In genomic region chr1:90906357-90906756, GRCm38 (mm10) we compare ENCODE assay signal across 10 mouse cellular contexts. TPM values are rescaled to one million over a fixed set of nuclear protein-coding genes. Genes with fewer than 3 reads are reported as not detected.
DNase-seq lines count a peak whose midpoint lies in the region; ATAC-seq and TF ChIP-seq lines count a peak whose summit lies in the region.
"Had no signal": no experiment of that assay in that cellular context is flagged by ENCODE, and none has a peak within 500 bp of the region (broad histone marks: within the 10 kb centered on the region; RNA-seq: fewer than 3 reads in every experiment).

No protein-coding gene starts in this region.

- H3K4me2 ChIP-seq in liver, embryonic 14.5 days (ENCODE audit: low read depth): no peak overlapping the region
- H3K4me2 ChIP-seq: hindbrain, embryonic 15.5 days had no signal

- no peaks in the 10 kb centered on the region for H3K4me1 ChIP-seq in liver, embryonic 14.5 days (replicated peaks; ENCODE audit: control insufficient read depth in 2 of 2, insufficient read depth in 2 of 2, low read length in 1 of 2)
- H3K4me1 ChIP-seq: hindbrain, embryonic 15.5 days had no signal

- no peak for TF ChIP-seq EP300 in liver, embryonic 14.5 days (IDR thresholded peaks at IDR 0.05; ENCODE audit: low read depth)

- no peaks in the 10 kb centered on the region for H3K36me3 ChIP-seq in liver, embryonic 14.5 days (replicated peaks; ENCODE audit: control insufficient read depth, insufficient read depth, low read depth)
- H3K36me3 ChIP-seq: hindbrain, embryonic 15.5 days had no signal

- H3K9ac ChIP-seq in liver, embryonic 14.5 days (replicated peaks): no peak overlapping the region
- H3K9ac ChIP-seq: hindbrain, embryonic 15.5 days had no signal

- no peak overlapping the region for H3K4me3 ChIP-seq in liver, embryonic 14.5 days (ENCODE audit: insufficient read depth in 1 of 2, low read depth in 2 of 2, low read length in 2 of 2)
- H3K4me3 ChIP-seq: hindbrain, embryonic 15.5 days had no signal

- TF ChIP-seq CTCF in liver, embryonic 14.5 days (IDR thresholded peaks at IDR 0.05; ENCODE audit: low read depth): peak; percentile 81

- no peaks in the 10 kb centered on the region for H3K27me3 ChIP-seq in liver, embryonic 14.5 days (ENCODE audit: control insufficient read depth, insufficient read depth, low read length)
- H3K27me3 ChIP-seq: hindbrain, embryonic 15.5 days had no signal

- WGBS in liver, embryonic 14.5 days (ENCODE audit: insufficient replicate concordance): 5% methylated on average over 2 of the region's 2 CpGs

- ATAC-seq in cerebellum, adult (ENCODE audit: insufficient number of reproducible peaks, low FRiP score, low TSS enrichment): 0 out of 2 replicates have a peak, but pooled peaks have one; percentile 28
- ATAC-seq in hematopoietic stem cell, adult 5-6 weeks (replicated peaks in 1 of 2; ENCODE audit: insufficient read depth in 1 of 2, low FRiP score in 2 of 2, low TSS enrichment in 1 of 2, low read depth in 1 of 2, poor library complexity in 2 of 2, severe bottlenecking in 2 of 2): peak; percentile 36 to 71; a peak in 3 of 4 replicates
- no peak for ATAC-seq in liver, embryonic 14.5 days (ENCODE audit: insufficient read depth)

- DNase-seq in cerebellum, adult 11-12 months: no peak
- DNase-seq in right cerebral cortex, adult 2 months (ENCODE audit: low spot score in 2 of 2): peak; percentile 54 to 71
- no peak for DNase-seq in right cerebral cortex, postnatal 25 days
- peak; percentile 67 to 72 for DNase-seq in cerebellum, postnatal 14 days
- peak in 2 of 3 experiments; percentile 6 to 12 for DNase-seq in liver, embryonic 14.5 days (ENCODE audit: low read depth in 3 of 3, low spot score in 3 of 3)
- peak; percentile 11 for DNase-seq in telencephalon, adult 2 months (ENCODE audit: low read depth, low spot score)

- H3K9me3 ChIP-seq in liver, embryonic 14.5 days (ENCODE audit: control insufficient read depth, low read length): no peaks in the 10 kb centered on the region
- H3K9me3 ChIP-seq: hindbrain, embryonic 15.5 days had no signal

- no peak overlapping the region for H3K27ac ChIP-seq in liver, embryonic 14.5 days
- H3K27ac ChIP-seq: hindbrain, embryonic 15.5 days had no signal

RNA-seq across cellular contexts. Expression of gene Mlph, which starts 8.5 kb away (rescaled TPM):
- total RNA-seq in hematopoietic stem cell, adult 5-6 weeks (2017): 0.45 and 0.81 TPM in 2 replicates
- polyA plus RNA-seq in liver, embryonic 14.5 days (2012; rRNA removed): 0.01 TPM in 1 of 2 replicates, not detected in the other
- polyA plus RNA-seq in liver, embryonic 14.5 days (2014; fragmentation: Nextera tagmentation; extraction: Ambion mirVana): not detected in 2 replicates
- total RNA-seq: neutrophil, adult 5-6 weeks had no signal

RNA-seq across cellular contexts. Expression of gene Prlh, which starts 46.6 kb away (rescaled TPM):
- total RNA-seq in hematopoietic stem cell, adult 5-6 weeks (2017): not detected in 2 replicates
- polyA plus RNA-seq in liver, embryonic 14.5 days (2012; rRNA removed): not detected in 2 replicates
- polyA plus RNA-seq in liver, embryonic 14.5 days (2014; fragmentation: Nextera tagmentation; extraction: Ambion mirVana): not detected in 2 replicates
- total RNA-seq: neutrophil, adult 5-6 weeks had no signal
- polyA plus RNA-seq: hindbrain, embryonic 15.5 days had no signal

Comparison
In these comparisons a context has a peak if more than half of its experiments do, and no peak if none do; other contexts are left out.
1. DNase-seq: peak in right cerebral cortex, adult 2 months (2 of 2), cerebellum, postnatal 14 days (2 of 2), liver, embryonic 14.5 days (2 of 3) and telencephalon, adult 2 months (single experiment); none in cerebellum, adult 11-12 months (single experiment) and right cerebral cortex, postnatal 25 days (single experiment).